ENCODE assay signal across 8 mouse cellular contexts in the genomic region with DNA sequence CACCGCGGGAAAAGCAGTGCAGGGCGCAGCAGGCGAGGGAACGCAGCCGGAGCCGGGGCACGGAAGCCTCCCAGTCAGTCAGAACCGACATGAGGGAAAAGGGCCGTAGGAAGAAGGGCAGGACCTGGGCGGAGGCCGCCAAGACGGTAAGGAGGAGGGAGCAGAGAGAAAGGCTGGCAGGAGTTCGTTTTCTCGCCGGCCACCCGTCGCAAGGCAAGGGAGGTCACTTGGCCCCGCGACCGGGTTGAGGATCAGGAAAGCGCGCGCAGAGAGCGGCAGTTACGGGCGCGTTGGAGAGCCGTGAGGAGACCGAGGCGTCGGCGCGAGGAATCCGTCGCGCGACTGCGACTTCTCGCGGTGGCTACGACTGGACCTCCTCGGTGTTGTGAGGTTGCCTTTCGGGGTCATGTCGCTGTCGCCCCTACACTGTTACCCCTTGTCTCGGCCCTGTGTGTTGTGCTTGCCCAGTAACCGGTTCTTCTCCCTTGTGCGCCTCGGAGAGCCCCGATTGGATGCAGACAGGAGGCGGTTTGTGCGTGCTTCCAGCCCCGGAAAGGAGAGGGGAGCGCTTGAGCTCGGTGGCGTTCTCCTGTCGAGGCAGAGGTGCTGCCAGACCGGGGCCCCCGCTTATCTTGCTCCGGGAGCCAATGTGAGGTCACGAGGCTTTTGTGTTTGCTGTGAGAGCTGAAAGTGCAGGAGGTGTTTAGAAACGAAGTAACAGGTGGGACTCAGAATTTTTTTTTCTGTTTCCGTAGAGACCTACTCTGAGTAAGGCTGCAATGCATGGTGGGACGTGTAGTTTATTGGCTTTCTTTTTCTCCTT. TPM values are rescaled to one million over a fixed set of nuclear protein-coding genes. Genes with fewer than 3 reads are reported as not detected.
DNase-seq lines count a peak whose midpoint lies in the region; ATAC-seq lines count a peak whose summit lies in the region.

No protein-coding gene starts in this region.

- WGBS in embryonic facial prominence, embryonic 13.5 days: under 1% methylated on average over 58 of the region's 65 CpGs
- WGBS in limb, embryonic 12.5 days: under 1% methylated on average over 65 of the region's 65 CpGs
- under 1% methylated on average over 65 of the region's 65 CpGs for WGBS in midbrain, embryonic 14.5 days

- peaks cover 20% of the 10 kb centered on the region for H3K4me1 ChIP-seq in embryonic facial prominence, embryonic 13.5 days
- peaks cover 15% of the 10 kb centered on the region for H3K4me1 ChIP-seq in limb, embryonic 12.5 days (replicated peaks)
- H3K4me1 ChIP-seq in midbrain, embryonic 14.5 days (ENCODE audit: control insufficient read depth, insufficient read depth, low read length): peaks cover 4% of the 10 kb centered on the region

- peak; percentile 78 for DNase-seq in 3T3-L1 (ENCODE audit: low read depth, low spot score)
- DNase-seq in adrenal gland, postnatal 4 days (ENCODE audit: low spot score in 2 of 2): peak; percentile 47 to 57
- peak; percentile 84 to 87 for DNase-seq in heart, adult 18-20 months
- peak; percentile 84 for DNase-seq in kidney, adult 18-20 months
- peak; percentile 85 for DNase-seq in midbrain, embryonic 14.5 days
- DNase-seq in spleen, adult 12 weeks (ENCODE audit: low spot score): peak; percentile 72

- H3K36me3 ChIP-seq in embryonic facial prominence, embryonic 13.5 days: peaks cover 7% of the 10 kb centered on the region; the same call in 1 of the 2 replicates
- H3K36me3 ChIP-seq in limb, embryonic 12.5 days: peaks cover 10% of the 10 kb centered on the region
- no peaks in the 10 kb centered on the region for H3K36me3 ChIP-seq in midbrain, embryonic 14.5 days (ENCODE audit: control insufficient read depth, insufficient read depth, low read length)

- H3K27ac ChIP-seq in embryonic facial prominence, embryonic 13.5 days: peak overlapping the region; percentile 98
- peak overlapping the region; percentile 96 for H3K27ac ChIP-seq in limb, embryonic 12.5 days
- peak overlapping the region; percentile 94 for H3K27ac ChIP-seq in midbrain, embryonic 14.5 days (replicated peaks; ENCODE audit: low read depth, low read length)

- no peaks in the 10 kb centered on the region for H3K27me3 ChIP-seq in embryonic facial prominence, embryonic 13.5 days
- no peaks in the 10 kb centered on the region for H3K27me3 ChIP-seq in limb, embryonic 12.5 days
- no peaks in the 10 kb centered on the region for H3K27me3 ChIP-seq in midbrain, embryonic 14.5 days (ENCODE audit: control insufficient read depth, insufficient read depth, low read length)

- H3K9me3 ChIP-seq in embryonic facial prominence, embryonic 13.5 days: no peaks in the 10 kb centered on the region
- no peaks in the 10 kb centered on the region for H3K9me3 ChIP-seq in limb, embryonic 12.5 days
- no peaks in the 10 kb centered on the region for H3K9me3 ChIP-seq in midbrain, embryonic 14.5 days (ENCODE audit: control insufficient read depth, low read length)

- H3K4me2 ChIP-seq in embryonic facial prominence, embryonic 13.5 days: peak overlapping the region; percentile 60
- H3K4me2 ChIP-seq in limb, embryonic 12.5 days: peak overlapping the region; percentile 61
- peak overlapping the region; percentile 67 for H3K4me2 ChIP-seq in midbrain, embryonic 14.5 days (ENCODE audit: low read length)

- H3K4me3 ChIP-seq in embryonic facial prominence, embryonic 13.5 days: peak overlapping the region; percentile 96
- peak overlapping the region; percentile 78 for H3K4me3 ChIP-seq in limb, embryonic 12.5 days (replicated peaks)
- peak overlapping the region; percentile 92 for H3K4me3 ChIP-seq in midbrain, embryonic 14.5 days (replicated peaks; ENCODE audit: low read depth, low read length)

- peak; percentile 58; the same call in 1 of the 2 replicates for ATAC-seq in embryonic facial prominence, embryonic 13.5 days (ENCODE audit: insufficient number of reproducible peaks, insufficient read depth, low FRiP score, low TSS enrichment, low read depth)
- ATAC-seq in limb, embryonic 12.5 days (ENCODE audit: insufficient number of reproducible peaks, insufficient read depth, low FRiP score, low TSS enrichment, low read depth): peak; percentile 65
- ATAC-seq in midbrain, embryonic 14.5 days (ENCODE audit: low FRiP score, low TSS enrichment): peak; percentile 59

- H3K9ac ChIP-seq in embryonic facial prominence, embryonic 13.5 days: peak overlapping the region; percentile 95
- H3K9ac ChIP-seq in limb, embryonic 12.5 days (replicated peaks): peak overlapping the region; percentile 85
- peak overlapping the region; percentile 83 for H3K9ac ChIP-seq in midbrain, embryonic 14.5 days (replicated peaks; ENCODE audit: low read length)

RNA-seq across cellular contexts. Expression of gene Asxl2, which starts 0.6 kb away (rescaled TPM):
- 10 to 100 TPM; 42.7 to 43.1 TPM for total RNA-seq in adrenal gland, postnatal 4 days (2021)
- 21.4 and 23.2 TPM in 2 replicates for polyA plus RNA-seq in embryonic facial prominence, embryonic 13.5 days (2015; fragmentation: Nextera tagmentation; extraction: Ambion mirVana)
- 10 to 100 TPM; 19.0 to 20.6 TPM for total RNA-seq in heart, adult 18-20 months (2021)
- polyA plus RNA-seq in limb, embryonic 12.5 days (2016; fragmentation: Nextera tagmentation; extraction: Ambion mirVana): 19.4 and 20.6 TPM in 2 replicates
- polyA plus RNA-seq in midbrain, embryonic 14.5 days (2014; fragmentation: Nextera tagmentation; extraction: Ambion mirVana): 10.2 and 14.4 TPM in 2 replicates

Comparison
In these comparisons a context has a peak if more than half of its experiments do, and no peak if none do; other contexts are left out.
1. Peak in every context shown above with its lines: DNase-seq, ATAC-seq, H3K4me3 ChIP-seq and H3K27ac ChIP-seq.